Mouse (Mus musculus): ENCODE data around the gene Ints14. TPM values are rescaled to one million over a fixed set of nuclear protein-coding genes. Genes with fewer than 3 reads are reported as not detected.

The Ints14 gene
- polyA plus RNA-seq, 1 experiment from 2014 or later: 64.1 TPM

GRCm38 (mm10) chr9:65001481-65001880, 40.8 kb downstream of the Ints14 start:
- no peak for ATAC-seq (ENCODE audit: insufficient read depth)
- no peak overlapping the region for H3K4me2 ChIP-seq
- no peak for DNase-seq
- WGBS: 71% methylated on average over 4 of the region's 4 CpGs
- no peak overlapping the region for H3K4me3 ChIP-seq (ENCODE audit: low read depth, low read length)
- no peaks in the 10 kb centered on the region for H3K27me3 ChIP-seq (ENCODE audit: insufficient read depth, low read length)
- no peak for TF ChIP-seq CTCF (IDR thresholded peaks at IDR 0.05; ENCODE audit: low read depth)
- H3K4me1 ChIP-seq (ENCODE audit: insufficient read depth): no peaks in the 10 kb centered on the region
- H3K9ac ChIP-seq: no peak overlapping the region
- no peak overlapping the region for H3K27ac ChIP-seq (ENCODE audit: low read depth)
- peaks cover 68% of the 10 kb centered on the region for H3K36me3 ChIP-seq (ENCODE audit: insufficient read depth)
- no peaks in the 10 kb centered on the region for H3K9me3 ChIP-seq (ENCODE audit: low read depth, low read length)

GRCm38 (mm10) chr9:65005737-65006136, 45.0 kb downstream of the Ints14 start:
- 89% methylated on average over 8 of the region's 8 CpGs for WGBS
- ATAC-seq (ENCODE audit: insufficient read depth): no peak
- TF ChIP-seq CTCF (IDR thresholded peaks at IDR 0.05; ENCODE audit: low read depth): no peak

GRCm38 (mm10) chr9:65010632-65011031, 49.9 kb downstream of the Ints14 start:
- Histone ChIP-seq H3K4me3 (ENCODE audit: low read depth, low read length) (no peak overlapping the region), H3K9ac (no peak overlapping the region), H3K36me3 (ENCODE audit: insufficient read depth) (0 out of 2 replicates have a peak, but pooled peaks cover 8% of the 10 kb centered on the region), H3K27ac (ENCODE audit: low read depth) (no peak overlapping the region), H3K27me3 (ENCODE audit: insufficient read depth, low read length) (no peaks in the 10 kb centered on the region), H3K4me1 (ENCODE audit: insufficient read depth) (no peaks in the 10 kb centered on the region), H3K4me2 (no peak overlapping the region), H3K9me3 (ENCODE audit: low read depth, low read length) (no peaks in the 10 kb centered on the region)
- no peak for TF ChIP-seq CTCF (IDR thresholded peaks at IDR 0.05; ENCODE audit: low read depth)
- WGBS: 78% methylated on average over 8 of the region's 8 CpGs
- DNase-seq: no peak
- ATAC-seq (ENCODE audit: insufficient read depth): no peak

More at GRCm38 (mm10) chr9:65005737-65006136, 45.0 kb downstream of the Ints14 start:
- Histone ChIP-seq H3K27me3 (ENCODE audit: insufficient read depth, low read length) (no peaks in the 10 kb centered on the region), H3K9ac (no peak overlapping the region), H3K4me3 (ENCODE audit: low read depth, low read length) (no peak overlapping the region), H3K4me2 (no peak overlapping the region), H3K4me1 (ENCODE audit: insufficient read depth) (no peaks in the 10 kb centered on the region), H3K9me3 (ENCODE audit: low read depth, low read length) (no peaks in the 10 kb centered on the region), H3K36me3 (ENCODE audit: insufficient read depth) (peaks cover 41% of the 10 kb centered on the region), H3K27ac (ENCODE audit: low read depth) (no peak overlapping the region)
- no peak for DNase-seq

- H3K36me3 ChIP-seq (ENCODE audit: insufficient read depth): 0 out of 2 replicates have a peak, but pooled peaks cover 2% of the 10 kb centered on the region
- H3K4me3 ChIP-seq (ENCODE audit: low read depth, low read length): no peak overlapping the region
- H3K4me2 ChIP-seq: no peak overlapping the region
- H3K9ac ChIP-seq: no peak overlapping the region
- DNase-seq: peak; percentile 52
- peak; percentile 49 for TF ChIP-seq CTCF (IDR thresholded peaks at IDR 0.05; ENCODE audit: low read depth)
- no peaks in the 10 kb centered on the region for H3K27me3 ChIP-seq (ENCODE audit: insufficient read depth, low read length)
- H3K27ac ChIP-seq (ENCODE audit: low read depth): no peak overlapping the region
- no peak for ATAC-seq (ENCODE audit: insufficient read depth)
- WGBS: 50% methylated on average over 6 of the region's 6 CpGs
- H3K4me1 ChIP-seq (ENCODE audit: insufficient read depth): 0 out of 2 replicates have a peak, but pooled peaks cover 5% of the 10 kb centered on the region
- no peaks in the 10 kb centered on the region for H3K9me3 ChIP-seq (ENCODE audit: low read depth, low read length)
Observed at GRCm38 (mm10) chr9:65011304-65011703, 50.6 kb downstream of the Ints14 start.

- DNase-seq (peak; percentile 22), ATAC-seq (ENCODE audit: insufficient read depth) (no peak)
- Histone ChIP-seq H3K27me3 (ENCODE audit: insufficient read depth, low read length) (no peaks in the 10 kb centered on the region), H3K9me3 (ENCODE audit: low read depth, low read length) (no peaks in the 10 kb centered on the region), H3K4me3 (ENCODE audit: low read depth, low read length) (no peak overlapping the region), H3K27ac (ENCODE audit: low read depth) (no peak overlapping the region), H3K9ac (no peak overlapping the region), H3K4me2 (no peak overlapping the region), H3K36me3 (ENCODE audit: insufficient read depth) (no peaks in the 10 kb centered on the region), H3K4me1 (ENCODE audit: insufficient read depth) (peaks cover 14% of the 10 kb centered on the region)
- 34% methylated on average over 7 of the region's 7 CpGs for WGBS
- no peak for TF ChIP-seq CTCF (IDR thresholded peaks at IDR 0.05; ENCODE audit: low read depth)
Observed at GRCm38 (mm10) chr9:65015461-65016222, 54.9 kb downstream of the Ints14 start.

GRCm38 (mm10) chr9:65016241-65016977, 55.7 kb downstream of the Ints14 start:
- H3K4me2 ChIP-seq: no peak overlapping the region
- H3K4me1 ChIP-seq (ENCODE audit: insufficient read depth): peaks cover 14% of the 10 kb centered on the region
- H3K4me3 ChIP-seq (ENCODE audit: low read depth, low read length): no peak overlapping the region
- no peaks in the 10 kb centered on the region for H3K27me3 ChIP-seq (ENCODE audit: insufficient read depth, low read length)
- no peaks in the 10 kb centered on the region for H3K36me3 ChIP-seq (ENCODE audit: insufficient read depth)
- no peak for TF ChIP-seq CTCF (IDR thresholded peaks at IDR 0.05; ENCODE audit: low read depth)
- no peaks in the 10 kb centered on the region for H3K9me3 ChIP-seq (ENCODE audit: low read depth, low read length)
- WGBS: 67% methylated on average over 4 of the region's 4 CpGs
- ATAC-seq (ENCODE audit: insufficient read depth) (no peak), DNase-seq (no peak)
- no peak overlapping the region for H3K9ac ChIP-seq
- H3K27ac ChIP-seq (ENCODE audit: low read depth): no peak overlapping the region
